Mouse (Mus musculus): ENCODE measurements around the gene Ccdc51.

Gene Ccdc51

GRCm38 (mm10) chr9:109082124-109082800, at the start of gene Ccdc51, which contains the start of gene Tma7:
Ccdc51 (plus strand) TSS chr9:109082493.
Tma7 (minus strand) TSS chr9:109082587.
- DNase-seq (ENCODE audit: low read depth in 1 of 2, low spot score in 2 of 2), result peak; percentile 51 to 66

DNA sequence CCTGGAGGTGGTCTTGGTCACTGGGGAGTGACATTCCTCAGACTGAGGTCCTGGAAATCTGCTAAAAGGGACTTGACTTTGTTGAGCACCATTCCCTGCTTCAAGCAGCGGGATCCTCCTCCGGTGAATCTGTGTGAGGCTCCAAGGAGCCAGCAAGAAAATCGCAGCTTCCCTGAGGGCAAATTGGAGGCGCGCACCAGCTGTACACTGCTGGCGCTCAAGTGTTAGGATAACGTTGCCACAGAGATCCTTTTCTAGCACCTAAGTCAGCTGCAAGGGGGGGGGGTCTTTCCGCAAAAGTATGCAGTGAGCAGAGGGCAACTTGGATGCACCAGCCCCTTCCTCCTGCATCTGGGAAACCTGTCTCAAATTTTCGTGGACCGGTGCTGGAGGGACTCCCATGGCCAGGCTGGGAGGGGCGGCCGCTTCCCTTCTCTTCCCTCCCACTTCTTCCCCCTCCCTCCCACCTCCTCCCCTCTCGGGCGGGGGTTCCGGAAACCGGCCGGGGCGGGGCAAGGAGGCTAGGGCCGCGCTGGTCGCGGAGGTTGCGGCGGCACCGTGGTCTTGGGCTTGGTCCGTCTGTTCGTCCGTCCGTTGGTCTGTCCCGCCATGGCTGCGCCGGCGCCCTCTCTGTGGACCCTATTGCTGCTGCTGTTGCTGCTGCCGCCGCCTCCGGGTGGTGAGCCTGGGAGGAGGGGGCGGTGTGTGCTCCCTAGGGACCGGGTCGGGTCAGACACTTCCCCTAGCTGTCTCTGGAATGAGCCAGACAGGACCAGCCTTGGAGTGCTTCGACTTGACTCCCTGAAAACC, 44.0 kb upstream of the Ccdc51 start, which contains the start of gene Shisa5:
Gene Shisa5 (plus strand): TSS at position 480 of the 810 bp plus-strand sequence.
- DNase-seq (ENCODE audit: low read depth in 1 of 2, low spot score in 2 of 2), result peak in 1 of 2 experiments; percentile 62

DNA sequence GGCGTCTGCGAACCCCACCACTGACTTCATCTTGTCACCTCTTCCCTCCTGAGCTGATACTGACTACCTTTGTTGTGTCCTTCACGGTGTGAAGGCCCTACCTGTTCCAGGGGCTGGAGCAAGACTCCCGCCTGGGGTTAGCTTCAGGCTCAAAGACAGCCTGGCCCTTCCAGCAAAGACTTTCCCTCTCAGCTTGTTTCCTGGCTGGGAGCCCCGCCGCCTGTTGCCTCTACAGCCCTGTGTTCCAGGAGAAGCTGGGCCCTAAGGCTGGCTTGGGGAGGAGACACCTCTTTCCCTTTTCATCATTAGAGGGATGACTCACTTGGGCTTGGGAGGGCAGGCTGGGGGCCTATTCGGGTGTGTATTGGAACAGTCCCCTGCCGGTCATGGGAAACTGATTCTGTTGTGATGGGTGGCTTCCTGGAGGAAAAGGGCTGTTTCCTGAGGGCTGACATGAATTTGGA, 43.4 kb upstream of the Ccdc51 start:
- DNase-seq (ENCODE audit: low read depth in 1 of 2, low spot score in 2 of 2), result no peak

DNA sequence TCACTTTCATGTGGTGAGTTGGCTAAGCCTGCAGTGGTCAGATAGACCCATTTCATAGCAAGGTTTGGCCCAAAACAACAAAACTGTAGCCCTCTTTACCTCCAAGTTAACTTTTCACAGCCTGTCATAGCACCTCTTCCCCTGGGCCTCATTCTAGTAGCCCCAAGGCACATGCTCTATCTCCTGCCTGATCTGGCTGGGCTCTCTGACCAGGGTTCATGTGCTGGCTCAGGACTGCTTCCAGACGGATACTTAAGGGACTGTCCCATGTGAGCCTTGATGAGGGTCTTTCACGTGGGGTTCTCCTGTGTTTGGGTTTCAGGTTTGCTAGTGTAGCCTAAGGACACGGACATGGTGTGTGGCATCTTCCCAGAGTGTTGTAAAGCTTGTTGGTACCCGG, 42.6 kb upstream of the Ccdc51 start:
- no peak for DNase-seq (ENCODE audit: low read depth in 1 of 2, low spot score in 2 of 2)

DNA sequence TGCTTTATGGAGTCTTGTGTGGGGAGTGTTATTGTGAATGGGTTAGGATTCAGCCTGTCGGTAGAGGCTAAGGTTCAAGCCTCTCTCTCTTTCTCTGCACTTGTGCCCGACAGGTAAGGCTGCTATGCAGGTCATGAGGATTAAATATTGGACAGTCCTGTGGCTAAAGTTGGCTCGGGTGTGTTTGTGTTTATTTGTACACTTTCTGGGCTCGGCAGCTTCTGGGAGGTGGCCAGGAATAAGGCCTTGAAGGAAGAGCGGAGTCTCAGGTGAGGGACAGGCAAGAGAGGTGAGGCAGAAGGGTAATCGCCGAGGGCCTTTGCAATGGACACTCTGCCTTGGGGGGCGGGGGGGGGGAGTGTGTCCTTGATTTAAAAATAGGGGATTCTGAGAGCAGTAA, 42.1 kb upstream of the Ccdc51 start:
- DNase-seq (ENCODE audit: low read depth in 1 of 2, low spot score in 2 of 2), result no peak

- no peak for DNase-seq (ENCODE audit: low read depth in 1 of 2, low spot score in 2 of 2)
These were observed 41.4 kb upstream of the Ccdc51 start for GRCm38 (mm10) chr9:109040906-109041305.

DNA sequence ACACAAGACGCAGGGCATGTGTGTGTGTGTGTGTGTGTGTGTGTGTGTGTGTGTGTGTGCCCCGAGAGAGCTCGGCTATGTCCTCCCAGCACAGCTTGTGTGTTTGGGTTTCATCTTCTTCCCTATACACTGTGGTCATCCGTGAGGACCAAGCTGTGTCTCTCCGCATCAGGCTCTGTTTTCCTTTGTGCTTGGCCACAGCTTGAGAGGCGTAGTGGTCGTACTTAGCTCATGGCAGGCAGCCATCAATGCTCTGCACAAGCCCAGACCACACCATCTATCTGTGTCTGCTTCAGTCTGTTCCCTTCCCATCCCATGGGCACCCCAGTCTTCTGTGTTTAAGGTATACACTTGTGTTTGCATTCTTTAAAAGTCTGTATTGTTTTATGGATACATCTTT, 40.9 kb upstream of the Ccdc51 start:
- no peak for DNase-seq (ENCODE audit: low read depth in 1 of 2, low spot score in 2 of 2)

DNA sequence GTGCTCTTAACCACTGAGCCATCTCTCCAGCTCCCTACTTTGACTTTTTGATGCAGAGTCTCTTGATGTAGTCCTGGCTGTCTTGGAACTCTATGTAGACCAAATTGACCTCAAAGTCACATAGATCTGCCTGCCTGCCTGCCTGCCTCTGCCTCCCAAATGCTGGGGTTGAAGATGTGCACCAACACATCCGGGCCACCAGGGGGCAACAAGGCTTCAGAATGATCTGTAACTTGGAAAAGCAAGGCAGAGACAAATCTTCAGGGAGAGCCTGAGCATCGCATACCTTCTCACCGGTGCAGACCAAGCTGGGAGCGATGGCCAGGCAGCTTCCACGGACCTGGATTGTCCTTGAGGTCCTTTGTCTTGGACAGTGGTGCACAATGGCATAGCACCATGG, 36.0 kb upstream of the Ccdc51 start:
- peak in 1 of 2 experiments; percentile 70 for DNase-seq (ENCODE audit: low read depth in 1 of 2, low spot score in 2 of 2)

DNA sequence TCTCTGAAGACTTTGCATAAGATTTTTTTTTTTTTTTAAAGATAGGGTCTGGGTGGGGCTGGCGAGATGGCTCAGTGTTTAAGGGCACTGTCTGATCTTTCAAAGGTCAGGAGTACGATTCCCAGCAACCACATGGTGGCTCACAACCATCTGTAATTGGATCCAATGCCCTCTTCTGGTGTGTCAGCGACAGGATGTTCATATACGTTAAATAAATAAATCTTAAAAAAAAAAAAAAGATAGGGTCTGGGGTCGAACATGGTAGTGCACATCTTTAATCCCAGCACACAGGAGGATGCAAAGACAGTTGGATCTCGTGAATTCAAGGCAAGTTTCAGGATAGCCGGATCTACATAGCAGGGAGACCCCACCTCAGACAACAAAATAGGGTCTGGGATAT, 33.0 kb upstream of the Ccdc51 start:
- DNase-seq (ENCODE audit: low read depth in 1 of 2, low spot score in 2 of 2), result no peak

GRCm38 (mm10) chr9:109049996-109050673, 32.2 kb upstream of the Ccdc51 start:
- DNase-seq (ENCODE audit: low read depth in 1 of 2, low spot score in 2 of 2), result no peak

GRCm38 (mm10) chr9:109050674-109050997, 31.7 kb upstream of the Ccdc51 start:
- DNase-seq (ENCODE audit: low read depth in 1 of 2, low spot score in 2 of 2), result no peak

GRCm38 (mm10) chr9:109051011-109051501, 31.2 kb upstream of the Ccdc51 start:
- DNase-seq (ENCODE audit: low read depth in 1 of 2, low spot score in 2 of 2), result no peak

GRCm38 (mm10) chr9:109051651-109052489, 30.4 kb upstream of the Ccdc51 start:
- no peak for DNase-seq (ENCODE audit: low read depth in 1 of 2, low spot score in 2 of 2)

GRCm38 (mm10) chr9:109052490-109053260, 29.6 kb upstream of the Ccdc51 start:
- DNase-seq (ENCODE audit: low read depth in 1 of 2, low spot score in 2 of 2), result no peak

DNA sequence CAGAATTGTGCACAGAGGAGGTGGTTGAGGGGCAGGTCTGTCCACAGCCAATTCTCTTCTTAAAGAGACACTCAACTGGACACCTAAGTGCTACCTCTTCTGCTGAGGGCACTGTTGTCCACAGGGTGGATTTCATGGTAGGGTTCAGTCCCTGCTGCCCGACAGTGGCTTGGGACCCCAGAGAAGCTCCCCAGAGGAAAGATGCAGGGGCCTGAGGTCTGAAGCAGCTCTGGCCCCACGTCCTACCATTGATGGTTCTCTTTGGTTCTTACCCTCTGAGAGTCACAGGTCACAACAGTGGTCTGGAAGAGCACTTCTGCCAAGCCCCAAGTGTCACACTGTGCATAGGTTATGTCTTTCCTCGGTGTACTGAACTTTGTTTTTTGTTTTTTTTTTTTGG, 28.9 kb upstream of the Ccdc51 start:
- DNase-seq (ENCODE audit: low read depth in 1 of 2, low spot score in 2 of 2), result no peak

DNA sequence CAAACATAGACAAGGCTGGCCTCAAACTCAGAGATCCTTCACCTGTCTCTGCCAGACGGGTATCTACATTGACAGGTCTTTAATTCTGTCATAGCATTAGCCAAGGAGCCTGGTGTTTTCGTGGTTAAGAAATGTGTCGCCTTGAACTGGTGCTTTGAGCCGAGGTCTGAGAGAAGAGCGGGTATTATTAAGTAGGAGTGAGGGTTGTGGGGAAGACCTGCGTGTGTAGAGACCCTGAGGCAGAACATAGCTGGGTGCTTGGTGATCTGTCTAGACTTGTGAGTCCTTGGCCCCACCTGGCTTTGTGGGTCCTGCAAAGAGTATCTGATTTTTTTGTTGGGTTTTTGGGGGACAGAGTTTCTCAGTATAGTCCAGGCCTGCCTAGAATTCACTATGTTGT, 28.4 kb upstream of the Ccdc51 start:
- no peak for DNase-seq (ENCODE audit: low read depth in 1 of 2, low spot score in 2 of 2)

- DNase-seq (ENCODE audit: low read depth in 1 of 2, low spot score in 2 of 2), result peak; percentile 72 to 75
These were observed 27.6 kb upstream of the Ccdc51 start for GRCm38 (mm10) chr9:109054712-109055111.

DNA sequence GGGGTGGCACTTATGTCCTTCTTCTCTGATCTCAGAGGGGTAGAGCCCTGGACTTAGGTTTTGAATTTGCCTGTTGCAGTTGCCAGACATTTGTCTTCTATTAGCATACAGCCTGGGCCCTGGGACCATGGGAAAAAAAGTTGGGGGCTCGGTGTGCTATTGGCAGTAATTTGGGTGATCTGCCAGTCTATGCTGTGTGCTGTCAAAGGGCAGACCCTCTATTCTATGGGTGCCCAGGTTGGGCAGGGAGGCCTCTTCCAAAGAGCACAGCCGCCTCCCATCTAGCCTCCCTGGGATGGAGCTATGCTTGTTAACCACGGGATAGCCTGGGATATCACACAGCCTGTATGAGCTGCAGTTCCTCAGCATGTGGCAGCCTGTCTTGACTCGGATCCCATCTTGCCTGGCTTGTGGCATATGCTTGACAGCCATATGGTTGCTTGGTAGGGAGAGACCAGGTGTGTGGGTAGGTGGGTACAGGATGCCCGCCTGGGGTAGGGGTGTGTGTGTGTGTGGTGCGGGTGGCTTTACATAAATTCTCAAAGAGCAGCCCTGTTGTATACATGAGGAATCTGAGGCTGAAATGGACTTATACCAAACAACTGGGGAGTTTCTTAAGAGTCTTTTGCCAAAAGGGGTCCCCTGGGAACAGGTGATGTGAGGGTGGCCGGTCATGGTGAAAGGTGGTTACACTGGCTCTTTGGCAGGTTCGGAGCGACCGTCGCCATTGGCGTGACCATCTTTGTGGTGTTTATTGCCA, 26.8 kb upstream of the Ccdc51 start:
- no peak for DNase-seq (ENCODE audit: low read depth in 1 of 2, low spot score in 2 of 2)

- DNase-seq (ENCODE audit: low read depth in 1 of 2, low spot score in 2 of 2), result no peak
These were observed 26.1 kb upstream of the Ccdc51 start for GRCm38 (mm10) chr9:109056081-109056690.

All from monocyte, adult 2 months (primary cell).